Mouse (Mus musculus) ES-E14 (cell line): ENCODE data around the gene Bcap31. TPM values are rescaled to one million over a fixed set of nuclear protein-coding genes. Genes with fewer than 3 reads are reported as not detected.

ENCODE experiments used
- DNase-seq: peaks from one replicate; pipeline ENCODE4 v3.0.0-alpha.2; 2013; ENCODE audit warnings: low read depth, low spot score
- H3K27ac ChIP-seq: 2 replicates; pipeline ENCODE4 v1.5.1; 2012; ENCODE audit warnings: low read depth, mild to moderate bottlenecking, low read length, moderate library complexity, mixed read lengths; ENCODE audit not compliant: poor library complexity, insufficient read depth, severe bottlenecking
- H3K36me3 ChIP-seq: 2 replicates; pipeline ENCODE4 v1.6.1; 2012; ENCODE audit warnings: mild to moderate bottlenecking, low read length, moderate library complexity, mixed read lengths; ENCODE audit not compliant: control insufficient read depth, poor library complexity, insufficient read depth, severe bottlenecking
- H3K4me1 ChIP-seq, 2 experiments: fragments of 150-350 bp in 1 of 2; sonication (generic) in 1 of 2; 2 replicates each; pipeline ENCODE4 v1.6.1; 2012; ENCODE audit warnings: low read length in 2 of 2, mild to moderate bottlenecking in 1 of 2, mixed read lengths in 1 of 2; ENCODE audit not compliant: control insufficient read depth in 2 of 2, insufficient read depth in 2 of 2, poor library complexity in 1 of 2
- H3K4me3 ChIP-seq, 2 experiments: fragments of 150-350 bp in 1 of 2; sonication (generic) in 1 of 2; 2 replicates each; pipeline ENCODE4 v1.5.1; 2012; ENCODE audit warnings: low read length in 2 of 2, low read depth in 1 of 2, mild to moderate bottlenecking in 1 of 2, mixed read lengths in 1 of 2; ENCODE audit not compliant: insufficient read depth in 1 of 2, poor library complexity in 1 of 2, severe bottlenecking in 1 of 2
- H3K9ac ChIP-seq: 2 replicates; pipeline ENCODE4 v1.6.1; 2012; ENCODE audit warnings: low read depth, mild to moderate bottlenecking, low read length, mixed read lengths; ENCODE audit not compliant: poor library complexity, insufficient read depth, severe bottlenecking
- H3K9me3 ChIP-seq: fragments of 150-350 bp; sonication (generic); 2 replicates; pipeline ENCODE4 v1.6.1; 2012; ENCODE audit warnings: low read depth, mild to moderate bottlenecking, low read length; ENCODE audit not compliant: control insufficient read depth, insufficient read depth
- CHD2 ChIP-seq: IDR thresholded peaks from 2 replicates; pipeline ENCODE4 v1.6.1; 2014; ENCODE audit warnings: mild to moderate bottlenecking, low read depth, low read length, inconsistent platforms
- HCFC1 ChIP-seq: IDR thresholded peaks from 2 replicates; pipeline ENCODE4 v1.6.1; 2012; ENCODE audit warnings: low read length, inconsistent platforms, borderline replicate concordance; ENCODE audit not compliant: insufficient read depth
- MAFK ChIP-seq: IDR thresholded peaks from 2 replicates; pipeline ENCODE4 v1.6.1; 2014; ENCODE audit warnings: mild to moderate bottlenecking, low read depth, low read length, inconsistent platforms; ENCODE audit not compliant: insufficient read depth
- ZC3H11A ChIP-seq: IDR thresholded peaks from 2 replicates; pipeline ENCODE4 v1.6.1; 2012; ENCODE audit warnings: low read depth, mild to moderate bottlenecking, inconsistent platforms, low read length, borderline replicate concordance
- ZNF384 ChIP-seq: IDR thresholded peaks from 2 replicates; pipeline ENCODE4 v1.6.1; 2012; ENCODE audit warnings: low read depth, low read length, inconsistent platforms
- in situ Hi-C, 2 experiments: fragments of 600-800 bp; cut with MboI; formaldehyde crosslinking; loops; one replicate each; pipeline ENCODE4 v1.15.1; 2025; ENCODE audit warnings: low sequenced_read_pairs in 2 of 2, inconsistent platforms in 1 of 2; ENCODE audit not compliant: unreplicated experiment in 2 of 2
- total RNA-seq: library from RNA; depleted of rRNA; stranded (reverse); fragments of 300-350 nt; gene quantifications from 2 replicates; pipeline ENCODE4 v1.2.3, GENCODE M21; 2012

Bcap31 gene
- total RNA-seq, 1 experiment: 246 TPM

GRCm38 (mm10) chrX:73663143-73663542 lies 52.8 kb downstream of the Bcap31 start:
- in situ Hi-C loops: loop anchor here in 1 of 2 experiments (25.0 kb wide), 1 partner anchor 626 kb away; the partner anchor contains the start of gene Pnma5
- Histone ChIP-seq H3K4me1 (peaks cover 0 to 6% of the 10 kb centered on the region in 2 experiments; a peak in 1 of 4 replicates), H3K27ac (no peak overlapping the region), H3K9ac (no peak overlapping the region), H3K36me3 (no peaks in the 10 kb centered on the region), H3K4me3 (no peak overlapping the region), H3K9me3 (no peaks in the 10 kb centered on the region)
- TF ChIP-seq CHD2: no peak
- TF ChIP-seq HCFC1: no peak
- TF ChIP-seq MAFK: no peak
- TF ChIP-seq ZNF384: no peak
- no peak for TF ChIP-seq ZC3H11A
- DNase-seq: no peak

GRCm38 (mm10) chrX:73660284-73660665 lies 55.7 kb downstream of the Bcap31 start:
- H3K9me3 ChIP-seq: no peaks in the 10 kb centered on the region
- H3K9ac ChIP-seq: peak overlapping the region; percentile 33; the same call in 1 of the 2 replicates
- peak overlapping the region; percentile 52 to 69; a peak in 3 of 4 replicates for H3K4me3 ChIP-seq
- in situ Hi-C loops: loop anchor here in 1 of 2 experiments (25.0 kb wide), 1 partner anchor 623 kb away; the partner anchor contains the start of gene Pnma5
- TF ChIP-seq MAFK: no peak
- no peak for TF ChIP-seq CHD2
- TF ChIP-seq HCFC1: no peak
- no peak for TF ChIP-seq ZNF384
- TF ChIP-seq ZC3H11A: no peak
- no peak overlapping the region for H3K27ac ChIP-seq
- DNase-seq: no peak
- peaks cover 0 to 7% of the 10 kb centered on the region in 2 experiments; a peak in 1 of 4 replicates for H3K4me1 ChIP-seq
- H3K36me3 ChIP-seq: no peaks in the 10 kb centered on the region

- Histone ChIP-seq H3K36me3 (no peaks in the 10 kb centered on the region), H3K9me3 (no peaks in the 10 kb centered on the region), H3K27ac (no peak within 1 kb of the TSS), H3K9ac (peak within 1 kb of the TSS; percentile 33), H3K4me3 (peak within 1 kb of the TSS; percentile 56 to 69), H3K4me1 (peaks cover 0 to 7% of the 10 kb centered on the region in 2 experiments; a peak in 1 of 4 replicates)
- TF ChIP-seq ZNF384 (no peak), HCFC1 (no peak), CHD2 (no peak), MAFK (no peak), ZC3H11A (no peak)
- in situ Hi-C loops: loop anchor here in 1 of 2 experiments (10.0 to 25.0 kb wide), 2 partner anchors 85 to 622 kb away; partner anchors contain the start of gene Pnma5
- no peak for DNase-seq
Measured at GRCm38 (mm10) chrX:73659575-73660283, 56.2 kb downstream of the Bcap31 start, which contains the start of gene Pnck. TSS of gene Pnck (minus strand) at chrX:73660117.

- no peak for TF ChIP-seq ZC3H11A
- TF ChIP-seq HCFC1: no peak
- TF ChIP-seq MAFK: no peak
- TF ChIP-seq CHD2: no peak
- TF ChIP-seq ZNF384: no peak
- no peak overlapping the region for H3K27ac ChIP-seq
- H3K4me3 ChIP-seq: peak overlapping the region; percentile 56 to 69; a peak in 3 of 4 replicates
- DNase-seq: no peak
- in situ Hi-C loops: loop anchor here in 1 of 2 experiments (10.0 to 25.0 kb wide), 2 partner anchors 84 to 622 kb away; partner anchors contain the start of gene Pnma5
- H3K4me1 ChIP-seq: peaks cover 0 to 7% of the 10 kb centered on the region in 2 experiments; a peak in 1 of 4 replicates
- no peaks in the 10 kb centered on the region for H3K9me3 ChIP-seq
- peak overlapping the region; percentile 23; the same call in 1 of the 2 replicates for H3K9ac ChIP-seq
- no peaks in the 10 kb centered on the region for H3K36me3 ChIP-seq
Measured at GRCm38 (mm10) chrX:73658936-73659574, 56.9 kb downstream of the Bcap31 start.
